Mouse (Mus musculus): Measurements from ENCODE around the gene Gtf2e1. TPM values are rescaled to one million over a fixed set of nuclear protein-coding genes. Genes with fewer than 3 reads are reported as not detected.

Gtf2e1 gene
- 39.0 and 40.3 TPM in 2 replicates for polyA plus RNA-seq (2015; fragmentation: Nextera tagmentation; extraction: Ambion mirVana)

DNA sequence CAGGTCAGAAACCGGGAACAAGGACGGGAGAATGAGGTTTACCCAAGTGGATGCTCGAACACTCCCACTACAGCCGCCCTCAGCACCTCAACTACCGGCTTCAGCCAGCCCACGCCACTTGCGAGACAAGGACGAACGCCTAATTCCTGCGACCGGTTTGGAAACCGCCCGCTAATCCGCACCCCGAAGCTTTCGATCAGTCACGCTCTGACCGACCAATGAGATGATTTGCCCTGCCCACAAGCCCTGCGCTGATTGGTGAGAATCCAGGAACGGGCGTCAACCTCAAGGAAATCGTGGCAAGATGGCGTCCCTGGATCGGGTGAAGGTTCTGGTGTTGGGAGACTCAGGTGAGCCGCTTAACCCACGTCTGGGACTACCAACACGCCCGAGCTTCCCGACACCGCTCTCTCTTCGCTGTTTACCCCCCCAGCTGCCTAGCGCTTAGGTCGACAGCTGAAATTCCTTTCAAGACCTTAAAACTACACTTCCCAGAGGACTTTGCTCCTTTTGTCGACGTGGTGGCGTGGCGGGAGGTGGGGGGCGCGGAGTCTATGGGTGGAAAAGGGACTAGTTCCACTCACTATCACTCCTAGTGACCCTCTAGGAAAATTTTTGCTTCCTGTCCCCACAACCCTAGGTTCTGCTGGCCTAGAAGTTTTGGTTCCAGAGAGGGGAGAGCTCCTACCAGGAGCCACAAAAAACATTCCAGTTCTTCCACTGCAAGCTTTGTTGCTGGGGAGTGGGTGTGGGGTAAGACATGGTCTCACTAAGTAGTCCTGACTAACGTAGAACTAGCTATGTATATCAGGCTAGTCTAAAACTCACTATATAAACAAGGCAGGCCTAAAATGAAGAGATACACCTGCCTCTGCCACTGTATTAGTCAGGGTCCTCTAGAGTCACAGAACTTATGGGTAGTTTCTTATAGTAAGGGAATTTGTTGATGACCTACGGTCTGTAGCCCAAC is at the start of gene Gtf2e1, which contains the start of gene Rabl3:
Gtf2e1 (minus strand) TSS at position 179 of the 970 bp plus-strand sequence.
Rabl3 (plus strand) TSS at position 275 of the 970 bp plus-strand sequence.
- H3K9me3 ChIP-seq = no peaks in the 10 kb centered on the region
- 2% methylated on average over 41 of the region's 41 CpGs for WGBS
- H3K9ac ChIP-seq (replicated peaks) = peak within 1 kb of the TSS; percentile 90
- peak within 1 kb of the TSS; percentile 92 for H3K27ac ChIP-seq (replicated peaks)
- H3K4me1 ChIP-seq = peaks cover 27% of the 10 kb centered on the region
- peak within 1 kb of the TSS; percentile 79 for H3K4me3 ChIP-seq
- H3K27me3 ChIP-seq = no peaks in the 10 kb centered on the region
- peak; percentile 100 for ATAC-seq (replicated peaks)
- H3K4me2 ChIP-seq (replicated peaks) = peak within 1 kb of the TSS; percentile 78
- peaks cover 6% of the 10 kb centered on the region for H3K36me3 ChIP-seq

- 49% methylated on average over 8 of the region's 8 CpGs for WGBS
- ATAC-seq (replicated peaks) = peak; percentile 33
Observed at GRCm38 (mm10) chr16:37585129-37585563, 45.6 kb upstream of the Gtf2e1 start.

GRCm38 (mm10) chr16:37584218-37585035 is 44.8 kb upstream of the Gtf2e1 start:
- H3K4me2 ChIP-seq (replicated peaks) = peak overlapping the region; percentile 42
- ATAC-seq (replicated peaks) = peak; percentile 85
- WGBS = 1% methylated on average over 25 of the region's 25 CpGs
- H3K4me1 ChIP-seq = peaks cover 24% of the 10 kb centered on the region
- peak overlapping the region; percentile 28 for H3K4me3 ChIP-seq
- H3K27ac ChIP-seq (replicated peaks) = peak overlapping the region; percentile 87
- H3K9me3 ChIP-seq = no peaks in the 10 kb centered on the region
- H3K9ac ChIP-seq (replicated peaks) = peak overlapping the region; percentile 39
- no peaks in the 10 kb centered on the region for H3K27me3 ChIP-seq
- no peaks in the 10 kb centered on the region for H3K36me3 ChIP-seq

More at GRCm38 (mm10) chr16:37585129-37585563, 45.6 kb upstream of the Gtf2e1 start:
- Histone ChIP-seq H3K9me3 (no peaks in the 10 kb centered on the region), H3K27ac (replicated peaks) (peak overlapping the region; percentile 87), H3K36me3 (no peaks in the 10 kb centered on the region), H3K4me3 (no peak overlapping the region), H3K27me3 (no peaks in the 10 kb centered on the region), H3K4me1 (peaks cover 24% of the 10 kb centered on the region), H3K4me2 (replicated peaks) (peak overlapping the region; percentile 42; the same call in 1 of the 2 replicates), H3K9ac (replicated peaks) (no peak overlapping the region)

GRCm38 (mm10) chr16:37583801-37584200 is 44.2 kb upstream of the Gtf2e1 start:
- Histone ChIP-seq H3K9ac (replicated peaks) (no peak overlapping the region; the same call in 1 of the 2 replicates), H3K27me3 (no peaks in the 10 kb centered on the region), H3K4me1 (peaks cover 24% of the 10 kb centered on the region), H3K27ac (replicated peaks) (peak overlapping the region; percentile 87), H3K4me3 (no peak overlapping the region), H3K4me2 (replicated peaks) (peak overlapping the region; percentile 42), H3K36me3 (no peaks in the 10 kb centered on the region), H3K9me3 (no peaks in the 10 kb centered on the region)
- no peak for ATAC-seq (replicated peaks)
- WGBS = 21% methylated on average over 6 of the region's 6 CpGs

DNA sequence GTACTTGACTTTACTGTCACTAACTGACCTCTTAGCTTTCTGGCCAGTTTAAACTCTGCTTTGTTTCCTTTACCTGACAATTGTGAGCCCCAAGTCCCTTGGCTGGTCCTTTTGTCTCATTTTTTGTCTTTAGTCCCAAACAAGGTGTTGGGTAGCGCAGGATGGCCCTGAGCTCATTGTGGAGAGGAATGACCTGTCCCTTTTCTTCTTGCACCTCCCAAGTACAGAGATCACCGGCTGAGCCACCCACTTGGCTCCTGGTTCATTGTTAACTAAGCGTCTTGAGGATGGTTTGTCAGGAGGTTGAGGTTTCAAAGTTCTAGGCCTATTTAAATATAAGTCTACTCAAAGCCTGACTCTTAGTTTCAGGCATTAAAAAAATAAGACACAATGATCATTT is 43.7 kb upstream of the Gtf2e1 start:
- WGBS = 69% methylated on average over 3 of the region's 3 CpGs
- H3K27ac ChIP-seq (replicated peaks) = peak overlapping the region; percentile 87; the same call in 1 of the 2 replicates
- ATAC-seq (replicated peaks) = no peak
- no peak overlapping the region for H3K4me2 ChIP-seq (replicated peaks)
- no peaks in the 10 kb centered on the region for H3K9me3 ChIP-seq
- no peak overlapping the region for H3K9ac ChIP-seq (replicated peaks)
- H3K4me1 ChIP-seq = peaks cover 24% of the 10 kb centered on the region
- H3K4me3 ChIP-seq = no peak overlapping the region
- H3K27me3 ChIP-seq = no peaks in the 10 kb centered on the region
- H3K36me3 ChIP-seq = no peaks in the 10 kb centered on the region

GRCm38 (mm10) chr16:37581901-37582300 is 42.3 kb upstream of the Gtf2e1 start:
- ATAC-seq (replicated peaks) = no peak
- Histone ChIP-seq H3K27ac (replicated peaks) (no peak overlapping the region), H3K27me3 (no peaks in the 10 kb centered on the region), H3K4me1 (peaks cover 24% of the 10 kb centered on the region), H3K4me3 (no peak overlapping the region), H3K9ac (replicated peaks) (no peak overlapping the region), H3K4me2 (replicated peaks) (no peak overlapping the region), H3K36me3 (no peaks in the 10 kb centered on the region), H3K9me3 (no peaks in the 10 kb centered on the region)
- 45% methylated on average over 3 of the region's 3 CpGs for WGBS

- WGBS = 86% methylated on average over 4 of the region's 4 CpGs
Observed at GRCm38 (mm10) chr16:37580651-37581050, 41.1 kb upstream of the Gtf2e1 start.

DNA sequence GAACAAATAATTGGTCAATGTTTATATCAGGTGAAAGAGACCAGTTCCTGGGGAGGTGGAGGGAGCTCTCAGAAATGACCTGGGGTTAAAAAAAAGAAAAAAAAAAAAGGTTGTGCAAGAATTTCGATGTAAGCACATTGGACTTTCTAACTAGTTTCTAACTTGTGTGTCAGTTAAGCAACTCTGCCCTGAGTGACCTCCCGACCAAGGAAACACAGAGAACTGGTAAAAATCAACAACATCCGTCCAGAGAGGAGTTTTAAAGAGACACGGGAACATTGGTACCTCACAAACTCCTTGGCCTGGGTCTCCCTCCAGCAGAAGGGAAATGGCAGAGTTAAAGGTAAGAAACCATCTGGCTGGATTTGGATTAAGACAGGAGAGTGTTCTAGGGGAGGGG is 40.4 kb upstream of the Gtf2e1 start, which contains the start of gene Hgd:
Hgd (plus strand) TSS at position 160 of the 400 bp plus-strand sequence.
- WGBS = 83% methylated on average over 4 of the region's 4 CpGs
- no peak for ATAC-seq (replicated peaks)
- H3K27ac ChIP-seq (replicated peaks) = no peak within 1 kb of the TSS

More at GRCm38 (mm10) chr16:37580651-37581050, 41.1 kb upstream of the Gtf2e1 start:
- Histone ChIP-seq H3K4me2 (replicated peaks) (no peak overlapping the region), H3K9me3 (no peaks in the 10 kb centered on the region), H3K4me3 (no peak overlapping the region), H3K9ac (replicated peaks) (no peak overlapping the region), H3K27ac (replicated peaks) (no peak overlapping the region), H3K4me1 (peaks cover 24% of the 10 kb centered on the region), H3K27me3 (no peaks in the 10 kb centered on the region), H3K36me3 (no peaks in the 10 kb centered on the region)
- ATAC-seq (replicated peaks) = no peak

GRCm38 (mm10) chr16:37579591-37579990 is 40.0 kb upstream of the Gtf2e1 start:
- ATAC-seq (replicated peaks) = no peak
- no peaks in the 10 kb centered on the region for H3K36me3 ChIP-seq
- H3K9ac ChIP-seq (replicated peaks) = no peak overlapping the region
- peaks cover 16% of the 10 kb centered on the region for H3K4me1 ChIP-seq
- no peak overlapping the region for H3K27ac ChIP-seq (replicated peaks)
- no peak overlapping the region for H3K4me2 ChIP-seq (replicated peaks)
- H3K4me3 ChIP-seq = no peak overlapping the region
- H3K27me3 ChIP-seq = no peaks in the 10 kb centered on the region
- WGBS = 82% methylated on average over 1 of the region's 1 CpGs
- no peaks in the 10 kb centered on the region for H3K9me3 ChIP-seq

More for the DNA sequence above, 40.4 kb upstream of the Gtf2e1 start, which contains the start of gene Hgd:
- no peak within 1 kb of the TSS for H3K9ac ChIP-seq (replicated peaks)
- H3K4me1 ChIP-seq = peaks cover 20% of the 10 kb centered on the region
- no peaks in the 10 kb centered on the region for H3K9me3 ChIP-seq
- no peak within 1 kb of the TSS for H3K4me3 ChIP-seq
- no peaks in the 10 kb centered on the region for H3K36me3 ChIP-seq
- H3K4me2 ChIP-seq (replicated peaks) = no peak within 1 kb of the TSS
- H3K27me3 ChIP-seq = no peaks in the 10 kb centered on the region

GRCm38 (mm10) chr16:37575325-37575724 is 35.7 kb upstream of the Gtf2e1 start:
- no peak overlapping the region for H3K4me3 ChIP-seq
- no peak for ATAC-seq (replicated peaks)
- no peak overlapping the region for H3K9ac ChIP-seq (replicated peaks)
- no peaks in the 10 kb centered on the region for H3K9me3 ChIP-seq
- H3K27ac ChIP-seq (replicated peaks) = no peak overlapping the region
- WGBS = 72% methylated on average over 3 of the region's 3 CpGs
- no peaks in the 10 kb centered on the region for H3K27me3 ChIP-seq
- H3K4me1 ChIP-seq = no peaks in the 10 kb centered on the region
- no peak overlapping the region for H3K4me2 ChIP-seq (replicated peaks)
- H3K36me3 ChIP-seq = 0 out of 2 replicates have a peak, but pooled peaks cover 4% of the 10 kb centered on the region

DNA sequence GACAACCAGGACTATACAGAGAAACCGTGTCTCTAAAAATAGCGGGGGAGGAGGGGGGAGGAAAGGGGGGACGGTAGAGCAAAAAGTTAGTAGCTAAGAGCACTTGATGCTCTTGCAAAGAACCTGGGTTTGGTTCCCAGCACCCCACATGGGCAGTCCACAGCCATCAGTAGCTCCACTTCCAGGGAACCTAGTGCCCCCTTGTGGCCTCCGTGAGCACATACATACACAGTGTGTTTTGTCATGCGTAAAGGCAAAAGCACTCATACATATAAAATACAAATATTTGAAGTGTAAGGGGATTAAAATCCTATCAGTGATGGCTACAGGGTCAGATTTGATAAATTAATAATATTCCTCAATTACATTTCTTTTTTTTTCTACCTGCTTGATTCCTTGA is 33.5 kb upstream of the Gtf2e1 start:
- H3K9ac ChIP-seq (replicated peaks) = no peak overlapping the region
- H3K27ac ChIP-seq (replicated peaks) = no peak overlapping the region
- H3K36me3 ChIP-seq = 0 out of 2 replicates have a peak, but pooled peaks cover 4% of the 10 kb centered on the region
- no peaks in the 10 kb centered on the region for H3K9me3 ChIP-seq
- no peak overlapping the region for H3K4me2 ChIP-seq (replicated peaks)
- H3K27me3 ChIP-seq = no peaks in the 10 kb centered on the region
- ATAC-seq (replicated peaks) = no peak
- H3K4me3 ChIP-seq = no peak overlapping the region
- WGBS = 92% methylated on average over 5 of the region's 5 CpGs
- H3K4me1 ChIP-seq = no peaks in the 10 kb centered on the region

Data from forebrain, embryonic 15.5 days (tissue).